Mouse (Mus musculus) MN1 (cell line): ENCODE results near the gene Ncbp2.

ENCODE experiments used
- DNase-seq: peaks from one replicate; pipeline ENCODE4 v3.0.0-alpha.2; 2016; ENCODE audit warnings: low spot score

The Ncbp2 gene

DNA sequence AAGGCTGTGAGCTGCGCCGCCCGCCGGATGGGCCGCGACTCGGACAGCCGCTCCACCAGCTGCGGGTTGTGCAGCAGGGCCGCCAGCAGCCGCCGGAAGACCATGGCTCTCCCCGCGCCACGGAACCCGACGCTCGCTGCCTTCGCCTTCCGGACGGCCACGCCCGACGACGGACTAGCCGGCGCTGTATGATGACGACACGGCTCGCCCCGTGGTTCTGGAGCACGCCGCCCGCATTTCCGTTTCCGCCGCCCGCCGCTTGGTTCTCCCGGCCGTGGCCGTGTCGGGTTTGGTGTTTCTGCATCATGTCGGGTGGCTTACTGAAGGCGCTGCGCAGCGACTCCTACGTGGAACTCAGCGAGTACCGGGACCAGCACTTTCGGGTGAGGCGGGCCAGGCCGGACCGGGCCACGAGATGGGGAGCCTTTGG lies at the start of gene Ncbp2, which contains the start of gene 0610012G03Rik:
Gene Ncbp2 (plus strand): TSS at position 169 of the 430 bp plus-strand sequence.
Gene 0610012G03Rik (minus strand): TSS at position 150 of the 430 bp plus-strand sequence.
- peak; percentile 95 for DNase-seq

- no peak for DNase-seq
These were observed 49.6 kb upstream of the Ncbp2 start for GRCm38 (mm10) chr16:31898546-31899326.

DNA sequence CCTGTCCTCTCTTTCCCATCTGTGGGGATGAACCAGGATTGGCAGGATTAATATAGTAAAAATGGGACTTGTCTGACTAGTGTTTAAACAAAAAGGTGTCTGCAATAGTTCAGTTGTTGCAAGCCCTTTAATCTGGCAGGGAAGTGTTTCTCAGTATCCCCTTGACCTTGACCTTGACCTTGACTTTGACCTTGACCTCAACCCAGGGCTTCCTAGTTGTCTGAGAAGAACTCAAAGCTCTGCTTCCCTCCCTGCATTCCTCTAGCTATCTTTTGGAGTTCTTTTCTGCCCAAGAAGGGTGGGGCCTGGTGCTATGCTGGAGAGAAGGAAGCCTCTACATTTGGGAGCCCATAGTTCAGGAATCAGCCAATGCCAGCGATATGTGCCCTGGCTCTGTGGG lies 46.4 kb upstream of the Ncbp2 start:
- no peak for DNase-seq

- no peak for DNase-seq
These were observed 45.1 kb upstream of the Ncbp2 start for GRCm38 (mm10) chr16:31903239-31903638.

DNA sequence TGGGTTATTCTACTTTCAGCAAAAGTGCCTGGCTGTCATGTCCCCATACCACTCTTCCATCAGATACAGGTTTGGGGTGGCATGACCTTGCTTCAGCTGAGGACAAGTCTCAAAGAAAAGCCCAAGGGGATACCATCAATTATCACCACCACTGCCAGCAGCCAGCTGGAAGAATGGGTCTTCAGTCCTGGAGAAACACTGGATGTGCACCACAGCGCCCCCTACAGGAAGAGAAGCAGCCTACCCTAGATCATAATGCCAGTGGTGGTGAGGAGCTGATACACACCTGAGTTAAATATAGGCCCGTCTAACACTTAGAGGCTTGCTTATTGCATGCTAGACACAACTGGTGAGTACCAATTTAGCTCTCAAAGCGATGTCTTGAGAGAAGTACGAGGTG lies 43.0 kb upstream of the Ncbp2 start:
- no peak for DNase-seq

DNA sequence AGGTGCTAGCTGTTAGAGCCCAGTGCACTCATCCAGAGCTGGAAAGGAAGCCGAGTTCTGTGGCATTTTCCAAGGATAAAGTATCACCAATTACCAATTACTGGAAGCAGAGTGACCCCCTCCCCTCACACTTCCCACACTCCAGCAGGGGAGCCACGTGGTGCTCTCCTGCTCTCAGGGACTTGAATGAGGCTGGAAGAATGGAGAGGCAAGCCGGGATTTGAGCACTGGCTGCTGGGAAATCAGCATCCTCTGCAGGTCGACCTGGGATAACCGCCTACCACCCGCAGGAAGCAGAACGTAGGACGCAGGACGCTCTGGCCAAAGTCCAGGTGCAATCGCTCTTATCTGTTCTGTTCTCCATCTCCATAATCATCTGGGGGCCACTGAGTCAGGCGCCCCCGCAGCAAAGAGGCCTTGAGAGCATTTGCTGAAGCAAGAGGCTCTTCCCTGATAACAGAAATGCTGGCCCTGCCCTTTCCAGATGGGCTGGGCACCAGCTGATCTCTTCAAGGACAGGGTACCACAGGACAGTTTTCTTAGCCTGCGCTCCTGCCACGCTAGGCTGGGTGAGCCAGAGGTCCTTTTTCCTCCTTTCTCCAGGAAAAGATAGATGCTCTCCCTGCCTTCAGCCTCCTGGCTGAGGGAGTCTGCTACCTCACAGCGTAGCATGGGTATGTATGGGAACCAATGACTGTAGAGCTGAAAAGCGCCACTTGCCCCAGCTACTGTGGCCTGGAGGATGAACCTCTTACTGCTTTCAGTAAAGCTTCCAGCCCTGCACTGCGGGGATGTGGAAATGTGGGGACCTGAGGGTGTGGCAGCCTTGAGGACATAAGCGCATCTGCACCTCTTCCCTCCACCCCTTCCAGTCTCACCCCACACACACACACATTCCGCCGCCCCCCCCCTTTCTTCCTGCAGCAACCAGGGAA lies 42.2 kb upstream of the Ncbp2 start:
- DNase-seq: peak; percentile 42

DNA sequence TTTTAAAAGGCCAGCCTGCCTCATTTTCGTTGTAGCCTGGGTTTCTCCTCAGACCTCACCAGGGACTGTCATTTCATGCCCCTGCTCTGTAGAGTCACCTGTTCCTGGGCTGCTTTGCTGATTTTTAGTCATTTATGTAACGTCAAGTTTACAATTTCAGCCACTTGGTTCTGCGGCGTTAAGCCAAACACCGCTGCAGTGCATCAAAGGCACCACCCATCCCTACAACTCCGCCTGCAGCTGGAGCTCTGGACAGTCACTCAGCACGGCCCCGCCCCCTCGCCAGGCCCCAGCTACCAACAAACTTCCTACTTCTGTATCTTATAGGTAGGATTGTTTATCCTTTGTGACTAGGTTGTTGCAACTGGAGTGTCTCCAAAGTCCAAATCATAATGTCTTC lies 41.4 kb upstream of the Ncbp2 start:
- peak; percentile 54 for DNase-seq

DNA sequence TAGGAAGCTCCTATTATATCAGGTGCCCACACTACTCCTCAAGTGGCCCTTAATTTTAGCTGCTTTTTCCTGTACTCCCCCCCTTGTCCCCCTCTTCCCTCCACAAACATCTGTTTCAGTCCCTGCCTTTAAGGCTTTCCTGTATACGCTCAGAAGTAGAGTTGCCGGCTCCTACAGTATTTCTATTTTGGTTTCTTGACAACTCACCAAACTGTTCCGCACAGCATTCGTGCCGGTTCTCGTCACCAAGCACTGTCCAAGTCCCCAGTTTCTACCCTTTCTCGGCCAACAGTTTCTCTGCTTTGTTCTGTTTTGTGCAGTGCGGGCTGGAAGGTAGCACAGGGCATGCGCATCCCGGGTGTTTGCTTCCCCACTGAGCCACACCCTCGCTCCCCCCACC lies 39.4 kb upstream of the Ncbp2 start:
- no peak for DNase-seq

DNA sequence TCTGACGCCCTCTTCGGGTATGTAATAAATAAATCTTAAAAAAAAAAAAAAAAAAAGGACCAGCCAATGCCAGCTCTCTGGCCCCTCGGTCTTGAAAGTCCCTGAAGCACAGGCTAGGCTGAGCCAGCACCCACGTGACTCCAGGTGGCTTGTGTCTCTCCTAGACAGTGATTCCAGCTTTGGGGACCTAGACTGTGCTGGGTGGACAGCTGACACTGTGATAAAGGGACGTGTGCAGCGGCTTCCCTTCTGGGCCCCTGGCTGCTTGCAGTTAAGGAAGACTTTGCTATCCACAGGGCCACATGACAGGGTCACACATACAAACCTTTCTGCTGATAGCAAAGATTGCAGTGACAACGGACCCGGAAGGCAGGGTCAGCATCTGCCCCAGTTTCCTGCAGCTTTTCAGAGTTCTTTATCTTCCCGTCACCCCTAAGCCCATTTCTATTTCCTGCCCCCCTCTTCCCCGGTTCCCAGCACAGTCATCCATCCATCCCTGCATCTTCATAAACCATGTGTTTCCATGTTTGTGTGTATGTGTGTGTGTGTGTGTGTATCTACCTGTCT lies 37.9 kb upstream of the Ncbp2 start:
- no peak for DNase-seq

DNA sequence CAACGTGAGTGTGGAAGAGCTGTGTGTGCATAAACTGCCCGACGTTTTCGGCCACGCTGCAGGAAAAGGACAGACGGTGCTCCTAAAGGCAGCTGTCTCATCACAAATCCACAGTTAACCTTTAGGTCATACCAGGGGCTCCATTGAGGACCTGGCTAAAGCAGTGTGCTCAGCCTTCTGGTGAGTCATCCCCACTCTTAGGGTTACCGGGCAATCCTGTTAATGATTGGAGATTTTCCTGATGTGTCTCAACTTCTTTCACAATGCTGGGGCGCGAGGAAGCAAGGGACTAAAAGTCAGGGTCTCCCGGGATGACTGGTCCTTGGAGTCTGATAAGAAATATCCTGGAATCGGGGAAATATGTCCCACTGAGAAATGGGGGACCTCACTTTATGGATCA lies 30.5 kb upstream of the Ncbp2 start:
- DNase-seq: no peak

DNA sequence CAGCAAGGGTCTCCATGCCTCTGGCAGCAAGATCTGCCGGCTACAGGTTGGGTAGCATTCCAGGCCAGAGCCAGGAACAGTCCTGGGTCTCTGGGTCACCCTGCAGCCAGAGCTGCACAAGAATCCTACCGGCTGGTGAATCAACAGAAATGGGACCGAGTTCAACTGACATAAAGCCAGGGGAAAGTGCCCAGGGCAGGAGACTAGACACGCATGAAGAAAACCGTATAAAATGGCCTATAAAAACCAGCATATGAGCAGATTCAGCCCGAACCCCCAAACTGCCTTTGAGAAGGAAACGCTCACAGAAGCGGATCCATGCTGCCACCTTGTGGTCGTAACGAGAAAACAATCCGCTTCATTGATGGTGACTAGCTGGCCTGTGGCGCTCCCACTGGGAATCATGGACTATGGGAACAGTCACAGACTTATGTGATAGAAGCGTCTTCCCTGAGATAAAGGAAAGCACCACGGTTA lies 30.0 kb upstream of the Ncbp2 start:
- DNase-seq: peak; percentile 83

GRCm38 (mm10) chr16:31924368-31924767 lies 23.9 kb upstream of the Ncbp2 start:
- DNase-seq: no peak

- no peak for DNase-seq
These were observed 22.2 kb upstream of the Ncbp2 start for GRCm38 (mm10) chr16:31926091-31926490.

GRCm38 (mm10) chr16:31926547-31927182 lies 21.6 kb upstream of the Ncbp2 start:
- no peak for DNase-seq

- no peak for DNase-seq
These were observed 20.9 kb upstream of the Ncbp2 start for GRCm38 (mm10) chr16:31927412-31927811.

DNA sequence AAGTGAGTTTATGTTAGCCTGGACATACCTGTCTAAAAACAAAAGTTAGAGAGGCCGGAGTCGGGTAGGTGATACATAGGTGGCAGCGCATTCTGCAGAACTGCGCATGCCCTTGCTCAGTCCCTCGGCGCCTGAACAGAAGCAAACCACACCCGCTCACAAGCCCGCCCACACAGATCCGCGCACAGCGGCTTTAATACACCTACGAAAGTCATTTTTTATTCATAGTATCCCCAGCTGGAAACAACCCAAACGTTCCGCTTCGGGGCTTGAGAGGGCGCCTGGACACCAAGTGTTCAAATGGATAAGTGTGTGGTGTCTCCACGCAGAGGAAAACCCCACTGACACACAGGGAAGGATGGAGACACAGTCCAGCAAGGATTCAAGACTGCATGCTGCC lies 17.0 kb upstream of the Ncbp2 start:
- peak; percentile 18 for DNase-seq

DNA sequence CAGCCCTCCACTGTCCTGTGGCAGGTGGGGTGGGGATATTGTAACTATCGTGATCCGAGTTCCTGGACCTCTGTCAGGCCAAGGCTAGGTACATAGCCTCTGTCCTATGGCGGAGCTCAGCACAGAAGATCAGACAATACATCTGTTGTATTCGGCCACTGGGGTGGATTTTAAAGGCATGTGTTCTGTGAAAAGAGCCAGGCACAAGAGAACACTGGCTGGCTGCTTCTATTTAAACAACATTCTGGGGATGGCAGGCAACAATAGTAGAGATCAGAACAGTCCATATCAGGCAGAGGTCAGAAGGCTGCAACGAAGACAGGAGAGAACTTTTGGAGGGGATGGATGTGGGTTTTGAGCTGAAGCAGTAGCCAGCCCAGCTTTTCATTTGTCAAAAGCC lies 16.1 kb upstream of the Ncbp2 start:
- DNase-seq: no peak

GRCm38 (mm10) chr16:31932840-31933697 lies 15.2 kb upstream of the Ncbp2 start:
- DNase-seq: peak; percentile 94

- DNase-seq: peak; percentile 66
These were observed 14.4 kb upstream of the Ncbp2 start, which contains the start of gene Pigz for GRCm38 (mm10) chr16:31933751-31934549. Gene Pigz (plus strand): TSS chr16:31933851.

- DNase-seq: no peak
These were observed 13.7 kb upstream of the Ncbp2 start for GRCm38 (mm10) chr16:31934550-31935010.
